Mouse (Mus musculus): Measurements from ENCODE around the gene Ythdf1. TPM values are rescaled to one million over a fixed set of nuclear protein-coding genes. Genes with fewer than 3 reads are reported as not detected.

Gene Ythdf1
- total RNA-seq (2021) (10 to 100 TPM; 41.8 to 57.9 TPM), polyA plus RNA-seq (2012; rRNA removed) (18.1 and 29.5 TPM in 2 replicates)
- long read RNA-seq, transcript Ythdf1-201 (5 exons, 3,184 nt), result major isoform, 31 of 38 reads
- long read RNA-seq, partial matches to known transcripts, result 3 of 38 reads
- long read RNA-seq, other reads (novel, unspliced or antisense), result 4 of 38 reads

DNA sequence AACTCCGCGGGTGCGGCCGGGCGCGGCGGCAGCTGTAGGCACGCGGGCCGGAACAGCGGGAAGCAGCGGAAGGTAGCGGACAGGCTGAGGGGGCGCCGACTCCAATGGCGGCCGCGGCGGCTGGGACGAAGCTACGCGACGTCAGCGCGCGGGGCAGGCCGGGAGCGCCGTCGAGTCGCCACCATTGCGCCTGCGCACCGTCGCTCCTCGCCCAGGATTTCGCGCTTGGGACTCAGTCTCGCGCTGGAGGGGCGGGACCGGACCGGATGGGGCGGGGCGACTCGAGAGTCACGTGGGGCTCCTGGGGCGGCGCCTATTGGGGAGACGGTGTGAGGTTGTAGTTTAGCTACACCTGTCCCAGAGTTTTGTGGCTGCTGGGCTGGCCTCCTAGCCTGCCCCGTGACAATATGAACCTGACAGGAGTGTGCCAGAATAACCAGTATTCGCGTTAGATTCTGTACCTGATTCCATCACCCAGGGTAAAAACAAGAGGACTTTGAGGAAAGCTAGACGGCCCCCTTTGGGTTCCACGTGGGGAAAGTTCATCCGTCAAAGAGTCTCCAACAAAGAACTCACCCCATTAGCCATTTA lies at the start of gene Ythdf1:
Ythdf1 (minus strand) TSS at position 140 of the 591 bp plus-strand sequence.
- DNase-seq, result peak; percentile 98

- peak; percentile 96 for DNase-seq
Measured at GRCm38 (mm10) chr2:180967010-180967763, 46.4 kb upstream of the Ythdf1 start, which contains the start of gene Arfgap1. Gene Arfgap1, plus strand, starts transcription at chr2:180967225.

DNA sequence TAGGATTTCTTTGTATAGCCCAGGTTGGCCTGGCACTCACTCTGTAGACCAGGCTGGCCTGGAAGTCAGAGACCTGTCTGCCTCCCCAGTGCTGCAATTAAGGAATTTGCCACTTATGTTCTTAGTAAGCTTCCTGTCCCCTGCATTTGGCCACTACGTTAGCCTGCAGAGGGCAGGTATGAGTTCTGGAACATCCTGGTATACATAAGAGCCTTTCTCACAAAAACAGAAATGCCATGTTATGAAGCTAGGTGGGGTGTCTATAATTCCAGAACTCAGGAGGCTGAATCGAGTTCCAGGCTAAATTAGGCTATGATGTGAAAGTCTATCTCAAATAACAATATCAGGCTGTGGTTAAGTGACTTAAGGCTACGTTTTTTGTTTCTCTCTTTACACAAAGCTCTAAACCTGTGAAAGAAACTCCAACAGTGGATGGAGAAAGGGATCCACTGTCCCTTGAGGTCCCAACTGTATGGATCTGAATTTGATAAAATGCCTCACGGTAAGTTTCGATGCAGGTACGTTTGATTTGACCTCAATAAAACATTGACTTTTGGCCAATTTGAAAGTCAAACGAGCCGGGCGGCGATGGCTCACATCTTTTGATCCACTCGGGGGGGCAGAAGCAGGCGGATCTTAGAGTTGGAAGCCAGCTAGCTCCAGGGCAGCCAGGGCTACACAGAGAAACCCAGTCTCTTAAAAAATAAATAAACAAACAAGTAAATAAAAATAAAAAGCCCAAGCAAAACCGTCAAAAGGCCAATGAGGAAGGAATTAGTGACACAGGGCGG lies 45.5 kb upstream of the Ythdf1 start:
- DNase-seq, result no peak

- peak; percentile 83 for DNase-seq
Measured at GRCm38 (mm10) chr2:180963956-180964355, 43.2 kb upstream of the Ythdf1 start.

GRCm38 (mm10) chr2:180962616-180963308 lies 42.0 kb upstream of the Ythdf1 start:
- peak; percentile 58 for DNase-seq

DNA sequence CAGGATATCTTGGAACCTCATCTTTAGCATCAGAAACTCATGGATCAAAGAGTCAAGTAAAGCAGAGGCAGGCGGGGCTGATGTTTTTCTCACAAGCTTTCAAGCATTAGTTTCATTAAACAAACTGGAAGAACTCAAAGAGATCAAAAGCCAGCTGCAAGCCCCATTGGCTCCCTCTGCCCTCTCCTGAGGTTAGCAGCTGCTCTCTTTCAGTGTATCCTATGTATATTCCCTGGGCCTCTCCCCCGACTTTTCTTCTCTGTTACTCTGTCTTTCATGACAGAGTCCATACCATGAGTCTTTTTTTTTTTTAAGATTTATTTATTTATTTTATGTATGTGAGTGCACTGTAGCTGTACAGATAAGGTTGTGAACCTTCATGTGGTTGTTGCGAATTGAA lies 39.4 kb upstream of the Ythdf1 start:
- no peak for DNase-seq

GRCm38 (mm10) chr2:180959605-180960004 lies 38.9 kb upstream of the Ythdf1 start:
- no peak for DNase-seq

DNA sequence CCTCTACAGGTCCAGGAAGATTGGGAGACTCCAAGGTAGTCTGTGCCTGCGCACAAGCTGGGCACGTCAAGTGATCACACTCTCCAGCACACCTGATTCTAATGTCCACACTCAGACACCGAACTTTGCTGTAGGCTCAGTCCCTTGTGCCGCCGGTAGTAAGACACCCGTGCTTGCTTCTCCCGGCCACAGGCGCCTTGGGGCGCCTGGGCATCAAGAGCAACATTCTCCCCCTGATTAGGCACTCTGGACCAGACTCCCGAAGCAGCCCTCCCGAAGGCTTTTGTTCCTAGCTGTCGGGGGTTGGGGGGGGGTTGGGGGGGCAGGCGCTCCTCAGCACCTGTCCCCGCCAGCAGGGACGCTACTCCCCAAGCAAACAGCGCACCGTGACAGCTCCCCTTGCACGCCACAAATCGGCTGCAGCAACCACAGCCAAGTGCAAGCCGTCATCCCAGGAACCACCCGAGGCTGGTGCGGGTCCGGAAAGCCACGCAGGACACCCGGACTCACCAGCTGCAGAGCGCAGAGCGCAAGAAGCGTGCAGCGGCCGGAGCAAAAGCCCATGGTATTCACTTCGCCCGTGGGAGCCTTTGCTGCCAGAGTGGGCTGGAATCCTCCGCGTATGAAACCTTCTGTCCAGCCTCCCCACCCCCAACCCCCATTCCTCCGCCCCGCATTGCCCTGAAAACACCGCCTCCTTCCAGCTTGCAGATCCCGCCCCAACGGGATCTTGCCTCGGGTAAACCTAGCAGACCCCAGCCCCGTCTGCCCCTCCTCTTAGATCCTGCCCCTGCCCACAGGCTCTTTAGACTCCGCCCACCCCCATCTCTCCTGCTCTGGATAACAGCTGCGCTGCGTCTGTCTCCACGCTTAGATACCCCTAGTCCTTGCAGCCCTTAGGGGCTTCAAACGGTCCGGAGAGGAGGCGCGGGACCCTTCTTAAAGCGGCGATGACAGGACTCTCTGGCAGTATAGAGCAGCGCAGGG lies 33.6 kb upstream of the Ythdf1 start, which contains the start of gene Nkain4:
Nkain4 (minus strand) TSS at position 639 of the 987 bp plus-strand sequence.
- peak; percentile 41 for DNase-seq

GRCm38 (mm10) chr2:180953638-180954037 lies 32.9 kb upstream of the Ythdf1 start:
- no peak for DNase-seq

- no peak for DNase-seq
Measured at GRCm38 (mm10) chr2:180952731-180953171, 32.0 kb upstream of the Ythdf1 start.

DNA sequence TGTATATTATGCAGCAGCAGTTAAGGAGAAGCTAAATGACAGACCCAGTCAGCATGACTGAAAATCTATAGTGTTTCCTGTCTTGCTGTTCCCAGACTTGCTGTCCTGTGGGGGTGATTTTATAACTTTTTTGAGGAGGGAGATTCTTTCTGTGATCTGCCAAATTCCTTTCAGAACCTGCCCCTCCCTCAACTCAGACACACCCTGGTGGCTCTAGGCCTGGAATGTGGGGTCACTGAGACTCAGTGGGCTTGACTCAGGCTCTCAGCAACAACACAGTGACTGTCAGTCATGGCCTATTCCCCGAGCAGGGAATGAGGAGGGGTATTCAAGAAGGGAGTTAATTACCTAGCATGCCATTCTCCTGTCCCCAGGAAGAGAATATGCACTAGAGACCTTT lies 29.2 kb upstream of the Ythdf1 start:
- no peak for DNase-seq

DNA sequence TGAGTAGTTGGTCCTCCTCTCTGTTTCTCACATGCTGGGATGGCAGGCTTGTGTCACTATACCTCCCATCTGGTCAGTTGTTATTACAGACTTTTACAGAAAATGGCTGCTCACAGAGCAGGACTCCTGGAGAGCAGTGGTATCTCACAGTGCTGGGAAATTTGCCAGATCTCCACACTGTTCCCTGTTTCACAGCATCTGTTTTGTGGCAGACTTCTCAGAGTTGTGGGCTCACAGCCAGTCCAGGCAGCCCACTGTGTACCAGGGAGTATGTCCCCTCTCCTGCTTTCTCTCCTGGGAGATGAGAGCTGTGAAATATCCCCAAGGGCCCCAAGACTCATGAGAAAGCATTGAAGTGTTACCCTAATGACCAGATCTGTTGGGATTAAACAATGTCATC lies 21.1 kb upstream of the Ythdf1 start:
- DNase-seq, result no peak

- DNase-seq, result no peak
Measured at GRCm38 (mm10) chr2:180940187-180940586, 19.4 kb upstream of the Ythdf1 start.

DNA sequence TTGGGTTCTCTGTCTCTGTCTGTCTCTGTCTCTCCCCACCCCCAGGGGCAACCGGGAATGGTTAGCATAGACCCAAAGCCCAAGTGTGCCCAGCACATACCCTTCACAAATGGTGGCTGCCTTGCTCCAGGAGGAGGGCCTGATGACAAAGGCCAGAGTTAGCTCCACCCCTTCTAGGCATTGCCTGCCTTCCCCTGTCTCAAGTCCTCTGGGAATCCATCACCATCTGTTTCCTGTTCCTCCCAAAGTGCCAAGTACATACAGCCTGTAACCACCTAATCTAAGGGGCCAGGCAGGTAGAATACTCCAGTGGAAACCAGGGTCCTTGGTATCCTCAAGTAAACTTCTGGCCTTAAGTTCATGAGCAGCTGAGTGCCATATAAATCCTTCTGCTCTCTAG lies 11.7 kb upstream of the Ythdf1 start:
- no peak for DNase-seq

DNA sequence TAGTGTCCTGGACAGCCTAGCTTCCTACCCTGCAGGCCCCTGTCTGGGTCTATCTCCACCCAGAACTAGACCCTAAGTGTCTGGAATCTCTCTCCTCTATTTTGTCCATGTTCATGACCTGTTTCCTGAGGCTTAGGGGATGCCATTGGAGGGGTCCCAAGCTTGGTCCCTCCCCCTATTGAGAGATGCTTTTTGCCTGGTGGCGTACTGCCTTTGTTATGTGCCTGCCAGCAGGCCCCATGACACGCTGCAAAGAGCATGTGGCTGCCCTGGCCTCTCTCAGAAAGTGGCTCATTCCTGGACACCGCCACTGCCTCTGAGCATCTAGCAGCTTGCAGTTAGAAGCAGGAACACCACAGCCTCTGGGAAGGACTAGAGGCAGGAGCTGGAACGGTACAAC lies 8.0 kb upstream of the Ythdf1 start, which contains the start of gene Birc7:
Birc7 (plus strand) TSS at position 301 of the 400 bp plus-strand sequence.
- no peak for DNase-seq

DNA sequence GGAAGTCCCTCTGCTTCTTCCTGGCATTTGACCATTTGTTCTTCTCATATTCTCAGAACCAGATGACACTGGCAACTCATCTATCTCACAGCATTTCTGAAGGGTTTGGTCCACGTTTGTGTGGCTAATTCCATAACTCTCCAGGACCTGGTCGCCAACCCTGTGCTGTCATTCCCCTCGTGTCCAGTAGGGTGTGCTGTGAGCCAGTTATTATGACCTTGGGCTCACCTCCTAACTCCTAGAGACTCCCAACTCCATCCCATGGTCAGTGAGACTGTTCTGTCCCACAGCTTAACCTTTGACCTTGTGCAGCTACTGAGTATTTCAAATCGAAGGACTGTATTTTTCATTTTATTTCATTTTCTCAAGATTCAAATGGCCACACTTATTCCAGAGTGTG lies 4.4 kb upstream of the Ythdf1 start:
- DNase-seq, result peak; percentile 71

DNA sequence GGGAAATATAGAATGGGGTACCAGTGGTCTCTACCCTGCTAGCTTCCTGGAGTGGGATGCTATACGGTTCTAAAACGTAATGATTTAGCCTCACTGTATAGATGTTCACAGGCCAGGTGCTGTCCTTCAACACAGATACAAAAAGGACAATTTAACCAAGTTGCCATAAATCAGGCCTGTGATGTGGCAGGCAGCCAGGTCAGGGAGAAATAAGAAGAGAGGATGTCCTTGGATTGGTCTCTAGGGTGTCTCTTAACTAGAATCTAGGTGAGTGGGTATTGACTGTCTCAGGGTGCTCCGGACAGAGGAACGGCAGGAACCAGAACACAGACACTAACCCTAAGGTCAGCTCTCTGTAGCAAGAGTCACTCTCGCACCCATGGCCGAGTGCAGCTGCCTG lies 2.0 kb upstream of the Ythdf1 start:
- DNase-seq, result peak; percentile 46

DNA sequence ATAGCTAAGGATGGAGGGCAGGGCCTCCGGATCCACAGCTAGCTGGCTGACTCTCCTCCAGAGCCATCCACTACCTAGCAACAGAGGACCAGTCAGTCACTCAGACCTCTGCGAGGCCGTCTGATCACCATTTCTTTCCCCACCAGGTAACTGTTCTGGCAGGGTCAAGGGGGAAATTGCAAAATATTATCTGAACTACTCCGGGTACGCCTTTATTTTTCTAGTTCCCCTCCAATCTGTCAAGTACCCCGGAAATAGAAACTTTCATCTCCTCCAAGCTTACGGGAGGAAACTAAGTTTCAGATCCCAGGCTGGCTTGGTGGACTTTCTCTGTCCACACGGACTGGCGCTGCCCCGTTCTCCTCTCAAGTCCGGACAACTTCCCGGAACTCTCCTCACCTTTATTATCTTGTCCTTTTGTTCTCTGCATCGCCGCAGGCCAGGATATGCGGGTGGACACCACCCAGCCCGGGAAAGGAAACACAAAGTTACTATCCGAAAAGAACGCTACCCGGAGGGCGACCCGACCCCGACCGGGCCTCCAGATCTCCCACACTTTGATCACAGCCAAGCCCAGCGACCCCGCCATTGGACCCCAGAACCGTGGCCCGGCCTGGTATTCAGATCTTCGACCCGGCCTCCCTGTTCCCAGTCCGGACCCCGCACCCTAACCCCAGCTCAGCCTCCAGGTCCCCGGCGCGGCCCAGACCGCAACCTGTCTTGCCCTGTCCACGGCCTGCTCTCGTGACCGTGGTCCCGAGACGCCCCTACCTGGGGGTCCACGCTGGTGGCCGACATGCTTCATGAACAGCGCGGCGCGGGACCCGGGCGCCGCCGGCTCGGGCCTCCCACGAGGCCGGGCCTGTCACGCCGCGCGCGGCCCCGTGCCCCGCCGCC lies 588 bp downstream of the Ythdf1 start:
- DNase-seq, result no peak

GRCm38 (mm10) chr2:180915886-180916433 lies 4.8 kb downstream of the Ythdf1 start:
- no peak for DNase-seq
